Mouse (Mus musculus) lung, embryonic 14.5 days (tissue): ENCODE data around the gene Nbeal2. TPM values are rescaled to one million over a fixed set of nuclear protein-coding genes. Genes with fewer than 3 reads are reported as not detected.

Source experiments
- ATAC-seq: fragments of 200-750 bp; cut with Nextera tagmentation; 2 replicates; pipeline ENCODE4 v1.8.0; 2017; ENCODE audit warnings: mild to moderate bottlenecking, moderate TSS enrichment, moderate library complexity; ENCODE audit not compliant: insufficient read depth
- DNase-seq: peaks from one replicate; pipeline ENCODE4 v3.0.0-alpha.2; 2015
- H3K27ac ChIP-seq: fragments of 300-500 bp; sonication (generic); 2 replicates; pipeline ENCODE4 v1.5.1; 2014; ENCODE audit warnings: low read depth, mild to moderate bottlenecking, moderate library complexity
- H3K27me3 ChIP-seq: fragments of 300-500 bp; sonication (generic); 2 replicates; pipeline ENCODE4 v1.6.1; 2014; ENCODE audit warnings: low read length, control low read depth; ENCODE audit not compliant: insufficient read depth
- H3K36me3 ChIP-seq: fragments of 300-500 bp; sonication (generic); 2 replicates; pipeline ENCODE4 v1.6.1; 2014; ENCODE audit warnings: control low read depth; ENCODE audit not compliant: insufficient read depth
- H3K4me1 ChIP-seq: fragments of 300-500 bp; sonication (generic); 2 replicates; pipeline ENCODE4 v1.6.1; 2014; ENCODE audit warnings: antibody characterized with exemption, control low read depth; ENCODE audit not compliant: insufficient read depth
- H3K4me2 ChIP-seq: fragments of 300-500 bp; sonication (generic); 2 replicates; pipeline ENCODE4 v1.6.1; 2014; ENCODE audit warnings: mild to moderate bottlenecking
- H3K4me3 ChIP-seq: fragments of 300-500 bp; sonication (generic); 2 replicates; pipeline ENCODE4 v1.5.1; 2014; ENCODE audit warnings: low read depth, low read length
- H3K9ac ChIP-seq: fragments of 300-500 bp; sonication (generic); 2 replicates; pipeline ENCODE4 v1.6.1; 2014
- H3K9me3 ChIP-seq: fragments of 300-500 bp; sonication (generic); 2 replicates; pipeline ENCODE4 v1.6.1; 2016; ENCODE audit warnings: low read depth, low read length, control low read depth
- CTCF ChIP-seq: IDR thresholded peaks from 2 replicates; pipeline ENCODE4 v1.5.1; 2016; ENCODE audit warnings: antibody characterized with exemption, low read depth
- WGBS: fragments of 180-500 bp; shearing (Covaris S2); extraction: QIAGEN DNeasy Blood & Tissue Kit; methylation state at CpG from one replicate; pipeline ENCODE4 v1.1.7; 2014; 5-methylcytosine and 5-hydroxymethylcytosine counted together
- polyA plus RNA-seq: library from polyadenylated mRNA; unstranded; fragments of >200 nt; fragmentation: Nextera tagmentation; extraction: Ambion mirVana; gene quantifications from 2 replicates; pipeline ENCODE4 v1.2.1, GENCODE M21; 2014

The Nbeal2 gene
- polyA plus RNA-seq, 1 experiment from 2014 or later = 3.8 TPM

DNA sequence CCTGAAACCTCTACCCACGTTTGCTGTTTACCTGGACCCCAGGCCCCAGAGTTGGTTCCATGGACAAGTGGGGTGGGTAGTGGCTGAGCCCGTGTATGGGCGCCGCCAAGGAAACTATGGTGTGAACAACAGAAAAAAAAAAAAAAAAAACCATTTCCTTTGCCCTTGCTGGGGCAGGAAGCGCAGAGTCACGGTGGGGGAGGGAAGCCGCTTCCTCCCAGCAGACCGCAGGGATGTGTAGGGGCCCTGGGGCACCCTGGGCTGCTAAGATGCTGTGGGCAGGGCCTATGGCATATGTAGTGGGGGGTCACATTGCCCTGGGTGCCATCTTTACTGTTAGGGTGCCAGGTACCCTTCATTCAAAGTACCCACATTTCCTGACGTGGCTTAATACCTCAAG is 8.7 kb downstream of the Nbeal2 start:
- DNase-seq = no peak
- Histone ChIP-seq H3K27ac (no peak overlapping the region), H3K4me3 (no peak overlapping the region), H3K4me1 (no peaks in the 10 kb centered on the region), H3K9ac (no peak overlapping the region), H3K4me2 (no peak overlapping the region), H3K9me3 (no peaks in the 10 kb centered on the region), H3K27me3 (no peaks in the 10 kb centered on the region), H3K36me3 (no peaks in the 10 kb centered on the region)
- TF ChIP-seq CTCF = no peak
- WGBS = 66% methylated on average over 9 of the region's 9 CpGs
- ATAC-seq = no peak

DNA sequence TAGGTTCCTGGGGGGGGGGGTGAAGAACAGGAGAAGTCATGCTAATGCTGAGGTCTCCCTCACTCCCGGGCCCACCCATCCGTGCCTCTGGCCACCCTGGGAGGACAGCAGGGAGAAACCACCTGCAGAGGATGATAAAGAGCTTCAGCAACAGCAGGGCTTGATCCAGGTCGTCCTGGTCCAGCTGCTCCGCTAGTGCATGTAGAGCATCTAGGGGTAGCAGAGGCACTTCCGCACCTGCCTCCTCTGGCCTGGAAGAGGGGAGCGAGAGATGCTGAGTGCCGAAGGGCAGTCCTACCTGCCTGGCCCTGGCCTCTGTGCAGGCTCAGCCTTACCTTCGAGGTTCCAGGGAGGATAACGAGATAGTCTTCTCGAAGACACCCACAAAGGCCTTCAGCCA is 9.7 kb downstream of the Nbeal2 start:
- Histone ChIP-seq H3K4me2 (no peak overlapping the region), H3K27me3 (no peaks in the 10 kb centered on the region), H3K9ac (no peak overlapping the region), H3K27ac (no peak overlapping the region), H3K4me1 (no peaks in the 10 kb centered on the region), H3K36me3 (no peaks in the 10 kb centered on the region), H3K4me3 (no peak overlapping the region), H3K9me3 (no peaks in the 10 kb centered on the region)
- 80% methylated on average over 10 of the region's 10 CpGs for WGBS
- no peak for ATAC-seq
- no peak for TF ChIP-seq CTCF
- no peak for DNase-seq

DNA sequence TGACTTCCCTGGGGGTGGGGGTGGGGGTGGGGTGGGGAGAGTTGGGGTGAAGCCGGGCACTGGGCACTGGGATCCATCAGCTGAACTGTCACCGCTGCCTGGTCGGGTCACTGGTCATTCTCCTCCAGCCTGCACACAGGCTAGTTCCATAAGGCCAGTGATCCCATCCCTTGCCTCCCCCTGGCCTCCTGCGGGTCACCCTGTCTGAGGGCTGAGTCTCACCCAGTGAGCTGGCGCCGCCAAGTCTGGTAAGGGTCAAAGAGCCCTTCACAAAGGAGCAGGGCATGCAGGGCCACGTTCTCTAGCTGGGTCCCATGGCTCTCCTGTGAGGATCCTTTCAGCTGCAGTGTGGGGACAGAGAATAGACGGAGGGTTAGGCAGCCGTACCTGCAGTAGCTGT is 10.2 kb downstream of the Nbeal2 start:
- no peaks in the 10 kb centered on the region for H3K9me3 ChIP-seq
- no peaks in the 10 kb centered on the region for H3K36me3 ChIP-seq
- WGBS = 55% methylated on average over 9 of the region's 9 CpGs
- no peak overlapping the region for H3K9ac ChIP-seq
- no peak for TF ChIP-seq CTCF
- H3K4me2 ChIP-seq = no peak overlapping the region
- DNase-seq (no peak), ATAC-seq (no peak)
- H3K27me3 ChIP-seq = no peaks in the 10 kb centered on the region
- H3K4me3 ChIP-seq = no peak overlapping the region
- no peaks in the 10 kb centered on the region for H3K4me1 ChIP-seq
- no peak overlapping the region for H3K27ac ChIP-seq

DNA sequence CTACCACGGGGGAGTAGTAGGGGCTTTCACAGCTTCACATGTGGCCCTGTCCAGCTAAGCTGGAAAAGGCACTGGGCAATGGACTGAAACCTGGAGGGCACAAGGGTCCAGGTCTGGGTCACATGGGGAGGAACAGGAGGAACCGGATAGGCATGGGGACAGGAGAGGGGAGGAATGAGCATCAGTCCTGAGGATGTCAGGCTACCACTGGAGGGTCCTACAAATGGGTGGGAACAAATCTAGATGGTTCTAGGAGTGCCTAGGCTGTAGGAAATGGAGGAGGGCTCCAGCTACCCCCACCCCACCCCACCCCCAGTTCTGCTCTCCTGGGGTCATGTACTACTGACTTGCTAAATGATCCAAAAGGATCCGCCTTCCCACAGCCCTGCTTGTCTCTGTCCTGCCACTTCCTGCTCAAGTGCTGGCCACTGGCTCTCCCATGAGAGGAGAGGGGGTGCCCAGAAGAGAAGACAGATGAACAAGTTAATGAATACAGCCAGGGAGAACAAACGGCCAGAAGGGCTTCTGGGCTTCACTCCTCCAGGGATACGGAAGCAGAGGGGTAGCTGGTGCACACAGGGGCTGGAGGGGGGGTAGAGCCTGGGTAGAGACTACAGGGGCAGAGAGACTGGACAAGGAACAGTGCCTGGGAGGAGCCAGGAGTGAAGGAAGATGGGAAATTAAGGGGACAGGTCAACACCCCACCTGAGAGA is 11.0 kb downstream of the Nbeal2 start:
- ATAC-seq (no peak), DNase-seq (no peak)
- no peaks in the 10 kb centered on the region for H3K9me3 ChIP-seq
- WGBS = 45% methylated on average over 5 of the region's 5 CpGs
- H3K27ac ChIP-seq = no peak overlapping the region
- H3K4me1 ChIP-seq = no peaks in the 10 kb centered on the region
- TF ChIP-seq CTCF = no peak
- H3K4me3 ChIP-seq = no peak overlapping the region
- H3K27me3 ChIP-seq = no peaks in the 10 kb centered on the region
- H3K9ac ChIP-seq = no peak overlapping the region
- no peak overlapping the region for H3K4me2 ChIP-seq
- no peaks in the 10 kb centered on the region; the same call in 1 of the 2 replicates for H3K36me3 ChIP-seq

DNA sequence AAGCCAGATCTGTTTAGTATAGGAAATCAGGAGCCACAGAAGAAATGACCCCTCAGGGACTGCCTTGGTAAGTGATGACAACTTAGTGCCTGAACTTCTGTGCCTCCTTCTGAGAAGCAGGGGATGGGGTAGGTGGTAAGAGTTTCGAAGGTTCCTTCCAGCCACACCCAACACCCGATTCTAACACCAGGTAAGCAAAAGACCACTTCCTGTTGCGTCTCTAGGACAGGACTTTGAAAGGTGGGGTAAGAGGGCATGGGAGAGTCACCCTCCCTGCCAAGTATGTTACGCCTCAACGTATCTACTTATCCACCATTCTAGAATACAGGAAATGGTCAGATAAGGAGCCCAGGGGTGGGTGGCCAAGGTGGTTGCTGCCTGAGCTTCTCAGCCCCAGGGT is 13.0 kb downstream of the Nbeal2 start:
- Histone ChIP-seq H3K27me3 (no peaks in the 10 kb centered on the region), H3K4me2 (no peak overlapping the region), H3K4me1 (no peaks in the 10 kb centered on the region), H3K4me3 (no peak overlapping the region), H3K9ac (no peak overlapping the region), H3K36me3 (no peaks in the 10 kb centered on the region; the same call in 1 of the 2 replicates), H3K9me3 (no peaks in the 10 kb centered on the region), H3K27ac (no peak overlapping the region)
- TF ChIP-seq CTCF = no peak
- 72% methylated on average over 5 of the region's 5 CpGs for WGBS
- no peak for ATAC-seq
- DNase-seq = no peak

DNA sequence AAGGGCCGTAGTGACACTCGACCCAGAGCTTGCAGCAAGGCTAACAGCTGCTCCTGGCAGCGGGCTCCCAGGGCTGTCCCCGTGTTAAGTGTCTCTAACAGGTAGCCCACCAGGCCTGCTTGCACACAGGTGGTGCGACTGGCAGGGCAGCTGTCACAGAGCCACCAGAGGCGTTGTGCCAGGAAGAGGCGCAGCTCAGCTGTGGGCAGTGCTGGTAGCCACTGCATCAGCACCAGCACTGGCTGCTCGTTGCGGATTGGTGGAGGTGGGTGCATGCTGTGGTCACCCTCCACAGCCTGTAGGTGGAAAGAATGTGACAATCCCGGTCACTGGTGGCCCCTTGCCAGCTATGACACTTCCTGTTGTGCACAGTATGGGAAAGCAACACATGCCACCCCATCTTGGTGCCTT is 15.3 kb downstream of the Nbeal2 start:
- H3K9me3 ChIP-seq = no peaks in the 10 kb centered on the region
- peak; percentile 27 for DNase-seq

DNA sequence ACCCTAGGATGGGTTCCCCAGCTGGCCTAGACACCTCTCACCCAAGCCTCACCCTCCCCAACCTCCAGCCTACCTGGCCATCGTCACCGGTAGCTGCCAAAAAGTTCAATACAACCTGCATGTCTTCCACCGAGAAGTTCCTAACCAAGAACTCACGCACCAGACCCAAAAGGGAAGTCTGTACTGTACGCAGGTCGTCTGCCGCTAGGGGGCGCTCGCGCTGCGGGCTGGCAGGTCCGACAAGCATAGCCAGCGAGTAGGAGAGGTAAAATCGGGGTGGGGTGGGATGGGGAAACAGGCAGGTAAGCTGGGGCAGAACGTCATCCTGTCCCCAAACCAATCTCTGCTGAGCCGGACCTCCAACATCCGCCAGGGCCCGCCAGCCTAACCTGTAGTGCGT is 18.7 kb downstream of the Nbeal2 start:
- Histone ChIP-seq H3K9ac (no peak overlapping the region), H3K27me3 (peaks cover 23% of the 10 kb centered on the region), H3K36me3 (no peaks in the 10 kb centered on the region; the same call in 1 of the 2 replicates), H3K4me1 (no peaks in the 10 kb centered on the region), H3K9me3 (no peaks in the 10 kb centered on the region), H3K4me2 (no peak overlapping the region), H3K4me3 (no peak overlapping the region), H3K27ac (no peak overlapping the region)
- peak; percentile 99 for TF ChIP-seq CTCF
- WGBS = 6% methylated on average over 19 of the region's 19 CpGs
- ATAC-seq = peak; percentile 44; the same call in 1 of the 2 replicates
- DNase-seq = peak; percentile 91

More for the DNA sequence above, 15.3 kb downstream of the Nbeal2 start:
- no peak overlapping the region for H3K27ac ChIP-seq
- no peak overlapping the region for H3K4me2 ChIP-seq
- no peak for TF ChIP-seq CTCF
- H3K4me3 ChIP-seq = no peak overlapping the region
- WGBS = 80% methylated on average over 10 of the region's 10 CpGs
- 0 out of 2 replicates have a peak, but pooled peaks cover 5% of the 10 kb centered on the region for H3K27me3 ChIP-seq
- no peak for ATAC-seq
- H3K9ac ChIP-seq = no peak overlapping the region
- no peaks in the 10 kb centered on the region; the same call in 1 of the 2 replicates for H3K36me3 ChIP-seq
- H3K4me1 ChIP-seq = no peaks in the 10 kb centered on the region

DNA sequence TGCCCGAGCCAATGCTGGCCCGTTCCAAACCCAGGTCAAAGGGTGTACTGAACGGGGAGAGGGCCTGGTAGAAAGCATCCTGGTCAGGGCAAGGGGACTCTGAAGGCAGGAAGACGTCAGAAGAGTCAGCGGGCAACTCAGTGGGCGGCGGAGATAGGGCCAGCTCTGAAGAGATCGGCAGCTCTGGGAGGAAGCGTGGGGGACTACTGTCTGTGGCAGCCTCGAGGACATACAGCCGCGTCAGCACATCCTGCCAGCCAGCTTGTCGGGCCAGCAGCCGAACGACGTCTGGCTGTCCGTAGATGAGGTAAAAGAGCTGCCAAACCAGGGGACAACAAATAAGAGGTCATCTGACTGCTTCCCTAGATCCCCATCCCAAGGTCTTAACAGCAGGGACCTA is 20.1 kb downstream of the Nbeal2 start:
- ATAC-seq (no peak), DNase-seq (no peak)
- 67% methylated on average over 17 of the region's 17 CpGs for WGBS
- H3K9ac ChIP-seq = no peak overlapping the region
- H3K27me3 ChIP-seq = peaks cover 23% of the 10 kb centered on the region
- no peak for TF ChIP-seq CTCF
- H3K36me3 ChIP-seq = no peaks in the 10 kb centered on the region; the same call in 1 of the 2 replicates
- H3K27ac ChIP-seq = no peak overlapping the region
- H3K4me1 ChIP-seq = no peaks in the 10 kb centered on the region
- no peak overlapping the region for H3K4me3 ChIP-seq
- H3K9me3 ChIP-seq = no peaks in the 10 kb centered on the region
- no peak overlapping the region for H3K4me2 ChIP-seq
